Mouse (Mus musculus) ES-E14 (cell line): ENCODE data around the gene Hist1h2bb.

ENCODE experiments used
- CHD2 ChIP-seq: IDR thresholded peaks from 2 replicates; pipeline ENCODE4 v1.6.1; 2014; ENCODE audit warnings: mild to moderate bottlenecking, low read depth, low read length, inconsistent platforms
- MAFK ChIP-seq: IDR thresholded peaks from 2 replicates; pipeline ENCODE4 v1.6.1; 2014; ENCODE audit warnings: mild to moderate bottlenecking, low read depth, low read length, inconsistent platforms; ENCODE audit not compliant: insufficient read depth
- ZNF384 ChIP-seq: IDR thresholded peaks from 2 replicates; pipeline ENCODE4 v1.6.1; 2012; ENCODE audit warnings: low read depth, low read length, inconsistent platforms

- TF ChIP-seq ZNF384 = no peak
- TF ChIP-seq MAFK = no peak
- TF ChIP-seq CHD2 = no peak
Observed at GRCm38 (mm10) chr13:23706771-23707170, 39.8 kb upstream of the Hist1h2bb start.
